Mouse (Mus musculus) embryonic facial prominence, embryonic 11.5 days (tissue): ENCODE results near the gene Bmp3. TPM values are rescaled to one million over a fixed set of nuclear protein-coding genes. Genes with fewer than 3 reads are reported as not detected.

Experiments used
- ATAC-seq: fragments of 200-750 bp; cut with Nextera tagmentation; replicated peaks from 2 replicates; pipeline ENCODE4 v1.8.0; 2017; ENCODE audit warnings: low read depth; ENCODE audit not compliant: insufficient number of reproducible peaks, low FRiP score, low TSS enrichment
- DNase-seq: peaks from one replicate; pipeline ENCODE4 v3.0.0-alpha.2; 2015; ENCODE audit warnings: low spot score
- H3K27ac ChIP-seq: fragments of 300-500 bp; sonication (generic); replicated peaks from 2 replicates; pipeline ENCODE4 v1.5.1; 2014; ENCODE audit warnings: mild to moderate bottlenecking, low read depth, low read length, control low read depth
- H3K27me3 ChIP-seq: fragments of 300-500 bp; sonication (generic); 2 replicates; pipeline ENCODE4 v1.6.1; 2014; ENCODE audit warnings: mild to moderate bottlenecking, low read length, moderate library complexity, mixed read lengths; ENCODE audit not compliant: control insufficient read depth, insufficient read depth
- H3K36me3 ChIP-seq: fragments of 300-500 bp; sonication (generic); replicated peaks from 2 replicates; pipeline ENCODE4 v1.6.1; 2014; ENCODE audit warnings: low read depth, mild to moderate bottlenecking, low read length, moderate library complexity, mixed read lengths; ENCODE audit not compliant: control insufficient read depth, insufficient read depth
- H3K4me1 ChIP-seq: fragments of 300-500 bp; sonication (generic); 2 replicates; pipeline ENCODE4 v1.6.1; 2014; ENCODE audit warnings: low read length, mixed read lengths; ENCODE audit not compliant: control insufficient read depth, insufficient read depth
- H3K4me2 ChIP-seq: fragments of 300-500 bp; sonication (generic); 2 replicates; pipeline ENCODE4 v1.6.1; 2014; ENCODE audit warnings: low read depth, mild to moderate bottlenecking, control low read depth, low read length, moderate library complexity
- H3K4me3 ChIP-seq: fragments of 300-500 bp; sonication (generic); 2 replicates; pipeline ENCODE4 v1.5.1; 2014; ENCODE audit warnings: low read depth, low read length, control low read depth
- H3K9ac ChIP-seq: fragments of 300-500 bp; sonication (generic); replicated peaks from 2 replicates; pipeline ENCODE4 v1.6.1; 2014; ENCODE audit warnings: mild to moderate bottlenecking, control low read depth, low read length
- H3K9me3 ChIP-seq: fragments of 300-500 bp; sonication (generic); replicated peaks from 2 replicates; pipeline ENCODE4 v1.6.1; 2016; ENCODE audit warnings: mild to moderate bottlenecking, low read length, inconsistent platforms, mixed read lengths; ENCODE audit not compliant: control insufficient read depth
- WGBS: fragments of 180-500 bp; shearing (Covaris S2); extraction: QIAGEN DNeasy Blood & Tissue Kit; methylation state at CpG from one replicate; pipeline ENCODE4 v1.1.7; 2014; 5-methylcytosine and 5-hydroxymethylcytosine counted together
- polyA plus RNA-seq: library from polyadenylated mRNA; unstranded; fragments of >200 nt; fragmentation: Nextera tagmentation; extraction: Ambion mirVana; gene quantifications from 2 replicates; pipeline ENCODE4 v1.2.1, GENCODE M21; 2014

Bmp3 gene
- polyA plus RNA-seq, 1 experiment from 2014 or later, result 1.5 TPM

GRCm38 (mm10) chr5:98834300-98834699 is 19.9 kb upstream of the Bmp3 start:
- Histone ChIP-seq H3K4me3 (no peak overlapping the region), H3K4me2 (no peak overlapping the region), H3K9ac (no peak overlapping the region), H3K27ac (no peak overlapping the region), H3K9me3 (no peaks in the 10 kb centered on the region), H3K4me1 (no peaks in the 10 kb centered on the region), H3K36me3 (no peaks in the 10 kb centered on the region), H3K27me3 (no peaks in the 10 kb centered on the region)
- DNase-seq (no peak), ATAC-seq (no peak)
- 92% methylated on average over 6 of the region's 6 CpGs for WGBS

- Histone ChIP-seq H3K27me3 (no peaks in the 10 kb centered on the region), H3K27ac (no peak overlapping the region), H3K9me3 (no peaks in the 10 kb centered on the region), H3K4me1 (no peaks in the 10 kb centered on the region), H3K36me3 (no peaks in the 10 kb centered on the region), H3K9ac (no peak overlapping the region), H3K4me2 (no peak overlapping the region), H3K4me3 (no peak overlapping the region)
- WGBS, result 93% methylated on average over 7 of the region's 7 CpGs
- DNase-seq, result no peak
- no peak for ATAC-seq
Measured at GRCm38 (mm10) chr5:98842600-98843310, 11.5 kb upstream of the Bmp3 start.

- H3K4me2 ChIP-seq, result no peak overlapping the region
- DNase-seq (no peak), ATAC-seq (no peak)
- no peak overlapping the region for H3K4me3 ChIP-seq
- H3K9ac ChIP-seq, result no peak overlapping the region
- H3K27ac ChIP-seq, result no peak overlapping the region
- no peaks in the 10 kb centered on the region for H3K9me3 ChIP-seq
- H3K27me3 ChIP-seq, result no peaks in the 10 kb centered on the region
- no peaks in the 10 kb centered on the region for H3K4me1 ChIP-seq
- 83% methylated on average over 1 of the region's 1 CpGs for WGBS
- no peaks in the 10 kb centered on the region for H3K36me3 ChIP-seq
Measured at GRCm38 (mm10) chr5:98844664-98845063, 9.6 kb upstream of the Bmp3 start.

- Histone ChIP-seq H3K36me3 (no peaks in the 10 kb centered on the region), H3K4me1 (peaks cover 7% of the 10 kb centered on the region), H3K9ac (peak overlapping the region; percentile 37), H3K27ac (no peak overlapping the region), H3K4me2 (peak overlapping the region; percentile 84), H3K4me3 (peak overlapping the region; percentile 47), H3K27me3 (peaks cover 22% of the 10 kb centered on the region), H3K9me3 (no peaks in the 10 kb centered on the region)
- peak; percentile 48 for DNase-seq
- WGBS, result under 1% methylated on average over 70 of the region's 75 CpGs
- ATAC-seq, result peak; percentile 64
Measured at GRCm38 (mm10) chr5:98854627-98855564, 681 bp downstream of the Bmp3 start.

- Histone ChIP-seq H3K27ac (no peak overlapping the region), H3K4me1 (peaks cover 7% of the 10 kb centered on the region), H3K4me2 (peak overlapping the region; percentile 84), H3K9ac (no peak overlapping the region), H3K27me3 (peaks cover 22% of the 10 kb centered on the region), H3K36me3 (no peaks in the 10 kb centered on the region), H3K4me3 (peak overlapping the region; percentile 47), H3K9me3 (no peaks in the 10 kb centered on the region)
- DNase-seq (peak; percentile 29), ATAC-seq (no peak)
- 10% methylated on average over 12 of the region's 12 CpGs for WGBS
Measured at GRCm38 (mm10) chr5:98855741-98856140, 1.5 kb downstream of the Bmp3 start.

GRCm38 (mm10) chr5:98856356-98856755 is 2.1 kb downstream of the Bmp3 start:
- ATAC-seq (no peak), DNase-seq (no peak)
- Histone ChIP-seq H3K4me2 (no peak overlapping the region), H3K4me1 (peaks cover 7% of the 10 kb centered on the region), H3K36me3 (no peaks in the 10 kb centered on the region), H3K4me3 (no peak overlapping the region), H3K9me3 (no peaks in the 10 kb centered on the region), H3K27ac (no peak overlapping the region), H3K9ac (no peak overlapping the region), H3K27me3 (peaks cover 22% of the 10 kb centered on the region)
- WGBS, result 63% methylated on average over 7 of the region's 7 CpGs

GRCm38 (mm10) chr5:98863891-98864290 is 9.7 kb downstream of the Bmp3 start:
- Histone ChIP-seq H3K9me3 (no peaks in the 10 kb centered on the region), H3K9ac (no peak overlapping the region), H3K36me3 (no peaks in the 10 kb centered on the region), H3K4me3 (no peak overlapping the region), H3K4me1 (no peaks in the 10 kb centered on the region), H3K27me3 (no peaks in the 10 kb centered on the region), H3K4me2 (no peak overlapping the region), H3K27ac (no peak overlapping the region)
- WGBS, result 6% methylated on average over 6 of the region's 6 CpGs
- peak; percentile 80 for DNase-seq
- 0 out of 2 replicates have a peak, but pooled peaks have one; percentile 29 for ATAC-seq

GRCm38 (mm10) chr5:98865146-98865545 is 10.9 kb downstream of the Bmp3 start:
- no peak for DNase-seq
- H3K9me3 ChIP-seq, result no peaks in the 10 kb centered on the region
- no peaks in the 10 kb centered on the region for H3K36me3 ChIP-seq
- H3K4me1 ChIP-seq, result no peaks in the 10 kb centered on the region
- H3K27me3 ChIP-seq, result no peaks in the 10 kb centered on the region
- WGBS, result 88% methylated on average over 5 of the region's 5 CpGs
- H3K9ac ChIP-seq, result no peak overlapping the region
- no peak overlapping the region for H3K4me2 ChIP-seq
- no peak overlapping the region for H3K27ac ChIP-seq
- no peak for ATAC-seq
- no peak overlapping the region for H3K4me3 ChIP-seq
